Mouse (Mus musculus) lung, postnatal 0 days (tissue): ENCODE measurements at regions not wholly inside any gene's neighbourhood (a gene's known extent, or its start where the extent isn't known, plus 50 kb on each side); places are given as distances from the start of the nearest gene placed in this dataset.

Experiments
- ATAC-seq: fragments of 200-750 bp; cut with Nextera tagmentation; 2 replicates; pipeline ENCODE4 v1.8.0; 2017; ENCODE audit warnings: moderate library complexity
- DNase-seq: peaks from one replicate; pipeline ENCODE4 v3.0.0-alpha.2; 2016; ENCODE audit warnings: low spot score
- H3K27ac ChIP-seq: fragments of 300-500 bp; sonication (generic); 2 replicates; pipeline ENCODE4 v1.5.1; 2014; ENCODE audit warnings: antibody characterized with exemption, mild to moderate bottlenecking, low read length, mixed read lengths
- H3K27me3 ChIP-seq: fragments of 300-500 bp; sonication (generic); replicated peaks from 2 replicates; pipeline ENCODE4 v1.6.1; 2014; ENCODE audit warnings: low read length, mixed read lengths; ENCODE audit not compliant: insufficient read depth
- H3K36me3 ChIP-seq: fragments of 300-500 bp; sonication (generic); 2 replicates; pipeline ENCODE4 v1.6.1; 2014; ENCODE audit warnings: low read length, mixed read lengths; ENCODE audit not compliant: insufficient read depth
- H3K4me1 ChIP-seq: fragments of 300-500 bp; sonication (generic); 2 replicates; pipeline ENCODE4 v1.6.1; 2014; ENCODE audit warnings: antibody characterized with exemption, low read depth, low read length, mixed read lengths; ENCODE audit not compliant: insufficient read depth
- H3K4me2 ChIP-seq: fragments of 300-500 bp; sonication (generic); replicated peaks from 2 replicates; pipeline ENCODE4 v1.6.1; 2014; ENCODE audit warnings: low read depth, mild to moderate bottlenecking, low read length, moderate library complexity, mixed read lengths
- H3K4me3 ChIP-seq: fragments of 300-500 bp; sonication (generic); 2 replicates; pipeline ENCODE4 v1.5.1; 2014; ENCODE audit warnings: low read depth, low read length
- H3K9ac ChIP-seq: fragments of 300-500 bp; sonication (generic); replicated peaks from 2 replicates; pipeline ENCODE4 v1.6.1; 2014; ENCODE audit warnings: low read depth, mild to moderate bottlenecking
- H3K9me3 ChIP-seq: fragments of 300-500 bp; sonication (generic); 2 replicates; pipeline ENCODE4 v1.6.1; 2016; ENCODE audit warnings: low read length, mixed read lengths
- CTCF ChIP-seq: IDR thresholded peaks from 2 replicates; pipeline ENCODE4 v1.5.1; 2016; ENCODE audit warnings: antibody characterized with exemption, mild to moderate bottlenecking
- EP300 ChIP-seq: IDR thresholded peaks from 2 replicates; pipeline ENCODE4 v1.6.1; 2016; ENCODE audit warnings: antibody characterized with exemption, mild to moderate bottlenecking, control low read depth
- WGBS: fragments of 180-500 bp; shearing (Covaris S2); extraction: QIAGEN DNeasy Blood & Tissue Kit; methylation state at CpG from one replicate; pipeline ENCODE4 v1.1.7; 2014; 5-methylcytosine and 5-hydroxymethylcytosine counted together

DNA sequence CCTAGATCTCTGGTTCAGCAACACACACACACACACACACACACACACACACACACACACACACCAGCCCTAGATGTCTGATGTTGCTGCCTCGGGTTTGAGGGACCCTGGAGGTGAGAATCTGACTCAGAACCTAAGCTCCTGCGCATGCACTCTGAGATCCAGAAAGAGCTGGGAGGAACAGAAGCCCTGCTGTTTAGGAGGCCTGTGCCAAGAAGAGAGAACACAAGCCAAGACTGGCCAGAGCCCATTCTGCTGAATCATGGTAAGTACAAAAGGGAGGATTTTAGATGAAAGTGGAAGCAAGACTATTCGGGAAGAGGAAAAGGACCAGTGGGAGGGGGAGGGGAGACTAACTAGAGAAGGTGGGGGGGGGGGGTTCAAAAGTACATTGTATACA lies 132.2 kb upstream of the Dynlrb2 start:
- H3K36me3 ChIP-seq, result no peaks in the 10 kb centered on the region
- ATAC-seq, result peak; percentile 65
- H3K4me1 ChIP-seq, result no peaks in the 10 kb centered on the region
- H3K27ac ChIP-seq, result no peak overlapping the region
- DNase-seq, result peak; percentile 82
- H3K4me2 ChIP-seq, result no peak overlapping the region
- no peak overlapping the region for H3K4me3 ChIP-seq
- 52% methylated on average over 3 of the region's 3 CpGs for WGBS
- H3K9me3 ChIP-seq, result no peaks in the 10 kb centered on the region
- no peaks in the 10 kb centered on the region for H3K27me3 ChIP-seq
- H3K9ac ChIP-seq, result no peak overlapping the region
- TF ChIP-seq EP300 (no peak), CTCF (no peak)

DNA sequence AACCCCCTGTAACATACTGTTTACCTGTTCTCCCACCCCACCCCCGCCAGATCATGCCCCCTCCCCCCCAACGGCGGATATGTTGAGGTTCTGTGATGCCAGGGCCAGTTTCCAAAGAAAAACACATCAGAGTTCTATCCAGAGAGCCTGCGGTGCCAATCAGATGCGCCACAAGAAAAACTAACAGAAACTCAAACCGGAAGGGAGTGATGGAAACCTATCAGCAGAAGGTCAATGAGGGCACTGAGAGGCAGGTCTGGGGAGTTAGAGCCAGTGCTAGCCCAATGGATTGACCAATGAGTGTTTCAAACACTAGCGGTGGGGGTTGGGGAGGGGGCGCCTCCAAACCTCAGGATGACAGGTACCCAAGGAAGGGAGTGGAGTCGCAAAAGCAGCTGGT lies 132.7 kb upstream of the Dynlrb2 start:
- Histone ChIP-seq H3K9ac (no peak overlapping the region), H3K27me3 (no peaks in the 10 kb centered on the region), H3K27ac (no peak overlapping the region), H3K9me3 (no peaks in the 10 kb centered on the region), H3K4me1 (no peaks in the 10 kb centered on the region), H3K4me2 (no peak overlapping the region), H3K36me3 (no peaks in the 10 kb centered on the region), H3K4me3 (no peak overlapping the region)
- WGBS, result 68% methylated on average over 9 of the region's 9 CpGs
- TF ChIP-seq EP300 (no peak), CTCF (no peak)
- no peak for DNase-seq
- ATAC-seq, result no peak; the same call in 1 of the 2 replicates

DNA sequence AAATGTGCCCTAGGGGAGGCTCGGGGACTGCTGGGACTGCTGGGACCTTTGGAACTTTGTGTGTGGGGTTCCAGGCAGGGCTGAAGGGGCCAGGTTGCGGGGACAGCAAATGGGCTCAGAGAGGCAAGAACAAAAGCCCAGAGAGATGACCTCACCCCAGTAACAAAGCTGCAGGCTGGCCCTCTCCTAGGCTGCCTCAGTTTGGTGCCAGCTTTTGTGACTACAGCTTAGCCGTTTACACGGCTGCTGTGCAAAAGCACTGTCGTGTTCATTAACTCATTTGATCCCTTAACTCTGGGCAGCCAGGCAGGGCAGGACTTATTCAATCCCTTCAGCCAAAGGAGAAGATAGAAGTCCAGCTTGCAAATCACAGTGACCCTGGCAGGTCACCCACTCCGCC lies 137.3 kb upstream of the Dynlrb2 start:
- H3K4me3 ChIP-seq, result no peak overlapping the region
- no peaks in the 10 kb centered on the region for H3K36me3 ChIP-seq
- H3K9ac ChIP-seq, result no peak overlapping the region
- H3K4me2 ChIP-seq, result no peak overlapping the region
- no peaks in the 10 kb centered on the region for H3K27me3 ChIP-seq
- DNase-seq (no peak), ATAC-seq (no peak)
- H3K9me3 ChIP-seq, result no peaks in the 10 kb centered on the region
- no peak overlapping the region for H3K27ac ChIP-seq
- WGBS, result 62% methylated on average over 6 of the region's 6 CpGs
- no peaks in the 10 kb centered on the region for H3K4me1 ChIP-seq
- TF ChIP-seq EP300, result no peak
- no peak for TF ChIP-seq CTCF

DNA sequence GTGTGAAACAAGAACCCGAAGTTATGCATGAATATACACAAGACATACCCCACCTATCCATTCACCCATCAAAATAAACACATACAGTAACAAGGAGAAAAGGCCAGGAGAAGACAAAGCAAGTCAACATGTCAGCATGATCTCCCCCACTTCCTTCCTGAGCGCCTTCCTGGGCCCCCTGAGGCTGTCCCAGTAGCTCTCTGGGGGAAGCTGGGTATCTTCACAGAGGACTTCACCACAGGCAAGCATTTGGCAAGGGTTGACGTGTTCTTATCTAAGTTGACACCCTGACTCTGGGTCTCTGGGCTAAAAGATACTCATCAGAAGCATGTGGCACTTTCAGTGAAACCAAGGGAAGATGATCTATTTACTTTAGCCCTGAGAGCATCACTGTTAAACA lies 138.1 kb upstream of the Dynlrb2 start:
- TF ChIP-seq EP300 (no peak), CTCF (no peak)
- H3K27me3 ChIP-seq, result no peaks in the 10 kb centered on the region
- DNase-seq, result no peak
- no peak overlapping the region for H3K27ac ChIP-seq
- no peak for ATAC-seq
- H3K9ac ChIP-seq, result no peak overlapping the region
- no peaks in the 10 kb centered on the region for H3K9me3 ChIP-seq
- H3K36me3 ChIP-seq, result no peaks in the 10 kb centered on the region
- no peaks in the 10 kb centered on the region for H3K4me1 ChIP-seq
- H3K4me3 ChIP-seq, result no peak overlapping the region
- WGBS, result 46% methylated on average over 3 of the region's 3 CpGs
- no peak overlapping the region for H3K4me2 ChIP-seq

DNA sequence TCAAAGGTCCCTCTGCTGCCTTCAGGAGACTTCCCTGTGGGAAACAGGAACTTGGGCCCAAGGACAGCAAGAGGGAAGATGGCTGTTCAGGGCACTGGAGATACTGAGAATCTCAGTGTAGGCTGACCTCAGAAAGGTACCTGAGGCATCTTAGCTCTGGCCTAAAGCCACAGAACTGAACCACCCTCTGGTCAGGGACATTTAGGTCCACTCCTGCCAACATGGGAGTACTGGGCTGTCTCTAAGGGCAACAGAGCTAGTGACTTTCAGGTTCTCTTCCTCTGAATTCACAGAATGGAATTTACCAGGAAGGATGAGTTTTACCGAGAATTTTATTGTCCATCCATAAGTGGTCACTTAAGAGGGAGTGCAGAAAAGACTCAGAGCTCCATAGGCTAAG lies 140.0 kb upstream of the Dynlrb2 start:
- 84% methylated on average over 1 of the region's 1 CpGs for WGBS
- no peak for ATAC-seq

DNA sequence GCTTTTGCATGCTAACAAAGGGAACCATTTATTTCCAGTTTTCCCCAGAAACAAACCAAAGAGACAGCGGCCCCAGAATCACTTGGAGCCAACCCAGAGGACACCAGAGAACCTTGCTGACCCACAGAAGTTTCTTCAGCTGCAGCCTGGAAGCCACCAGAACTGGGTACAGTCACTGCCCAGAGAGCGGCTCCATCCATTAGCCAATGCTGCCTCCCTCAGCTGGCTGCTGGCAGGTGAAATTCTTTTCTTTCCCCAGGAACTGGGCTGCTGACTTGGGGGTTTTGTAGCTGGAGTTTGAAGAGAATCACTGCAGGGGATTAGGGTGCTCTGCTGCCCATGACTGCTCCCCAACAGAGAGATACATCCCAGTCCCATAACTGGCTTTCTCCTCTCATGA lies 140.6 kb upstream of the Dynlrb2 start:
- Histone ChIP-seq H3K27me3 (no peaks in the 10 kb centered on the region), H3K4me1 (no peaks in the 10 kb centered on the region), H3K9me3 (no peaks in the 10 kb centered on the region), H3K9ac (no peak overlapping the region), H3K4me2 (no peak overlapping the region), H3K4me3 (no peak overlapping the region), H3K36me3 (no peaks in the 10 kb centered on the region), H3K27ac (no peak overlapping the region)
- DNase-seq (peak; percentile 18), ATAC-seq (no peak)
- 75% methylated on average over 2 of the region's 2 CpGs for WGBS
- no peak for TF ChIP-seq EP300
- TF ChIP-seq CTCF, result peak; percentile 50

More for the DNA sequence above, 140.0 kb upstream of the Dynlrb2 start:
- Histone ChIP-seq H3K4me1 (no peaks in the 10 kb centered on the region), H3K4me3 (no peak overlapping the region), H3K36me3 (no peaks in the 10 kb centered on the region), H3K27me3 (no peaks in the 10 kb centered on the region), H3K4me2 (no peak overlapping the region), H3K9ac (no peak overlapping the region), H3K27ac (no peak overlapping the region), H3K9me3 (no peaks in the 10 kb centered on the region)
- DNase-seq, result no peak
- TF ChIP-seq EP300 (no peak), CTCF (no peak)

DNA sequence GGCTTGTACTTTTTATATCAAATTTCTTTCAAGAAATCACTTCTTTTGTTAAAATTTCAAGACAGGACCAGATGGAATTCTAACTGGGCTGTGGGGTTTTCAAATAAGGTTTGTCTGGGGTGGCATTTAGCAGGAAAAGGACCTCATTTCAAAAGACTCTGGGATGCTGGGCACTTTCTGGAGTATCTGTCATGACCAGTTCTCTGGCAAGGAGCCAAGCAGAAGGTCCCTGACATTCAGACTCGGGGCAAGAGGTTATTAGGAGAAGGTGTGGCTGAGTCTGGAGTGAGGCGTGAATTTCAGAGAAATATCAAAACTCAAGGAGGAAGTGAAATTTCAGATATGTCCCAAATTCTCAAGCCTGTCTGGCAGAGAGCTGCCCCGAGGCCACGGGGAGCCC lies 142.4 kb upstream of the Dynlrb2 start:
- ATAC-seq, result no peak
- H3K4me2 ChIP-seq, result no peak overlapping the region
- no peak for DNase-seq

More for the DNA sequence above, 142.4 kb upstream of the Dynlrb2 start:
- no peak overlapping the region for H3K9ac ChIP-seq
- H3K9me3 ChIP-seq, result no peaks in the 10 kb centered on the region
- no peak overlapping the region for H3K27ac ChIP-seq
- no peaks in the 10 kb centered on the region for H3K27me3 ChIP-seq
- H3K4me3 ChIP-seq, result no peak overlapping the region
- H3K36me3 ChIP-seq, result no peaks in the 10 kb centered on the region
- TF ChIP-seq EP300, result no peak
- WGBS, result 28% methylated on average over 4 of the region's 4 CpGs
- no peaks in the 10 kb centered on the region for H3K4me1 ChIP-seq
